Comparison of ENCODE assay signal across 13 mouse cellular contexts in genomic region chr10:24220931-24221330, GRCm38 (mm10). TPM values are rescaled to one million over a fixed set of nuclear protein-coding genes. Genes with fewer than 3 reads are reported as not detected.
"Had no signal": no experiment of that assay in that cellular context is flagged by ENCODE, and none has a peak within 500 bp of the region (broad histone marks: within the 10 kb centered on the region; RNA-seq: fewer than 3 reads in every experiment).

No protein-coding gene starts in this region.

- DNase-seq: kidney, adult 18-20 months; kidney, adult 9 months; kidney, postnatal 14 days; kidney, postnatal 4 days; layer of hippocampus, adult 9-11 months; layer of hippocampus, postnatal 36 days; left cerebral cortex, postnatal 4 days; liver, postnatal 0 days; lung, postnatal 14 days; thymus, adult 2 months; thymus, postnatal 14 days; thymus, postnatal 4 days had no signal

RNA-seq across cellular contexts. Expression of gene Moxd1, which starts 2.4 kb away (rescaled TPM):
- total RNA-seq: monocyte, adult 5-6 weeks had no signal
